Mouse (Mus musculus) liver, embryonic 18 days (tissue): ENCODE measurements around the gene Gm11937. TPM values are rescaled to one million over a fixed set of nuclear protein-coding genes. Genes with fewer than 3 reads are reported as not detected.

Experiments
- polyA plus RNA-seq: library from polyadenylated mRNA; depleted of rRNA; stranded (reverse); fragments of >200 nt; gene quantifications from 2 replicates; pipeline ENCODE4 v1.2.3, GENCODE M21; 2012; rRNA removed

Gene Gm11937
- not detected in 2 replicates for polyA plus RNA-seq

DNA sequence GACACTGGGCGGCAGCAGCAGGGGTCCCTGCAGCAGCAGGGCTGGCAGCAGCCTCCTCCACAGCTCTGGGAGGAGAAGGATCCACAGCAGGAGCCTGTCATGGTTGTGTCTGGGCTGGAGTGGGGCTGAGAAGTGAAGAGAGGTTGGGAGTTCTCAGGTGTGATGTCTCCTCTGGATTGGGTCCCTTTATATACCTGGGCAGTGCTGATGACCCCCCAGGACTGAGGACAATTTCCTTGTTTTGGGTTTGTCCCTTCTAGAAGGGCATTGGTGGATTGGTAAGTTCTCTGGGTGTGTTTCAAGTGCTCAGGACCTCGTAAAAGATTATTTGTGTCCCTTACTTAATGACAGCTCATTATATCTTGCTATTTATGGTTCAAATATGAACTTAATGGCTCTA is at the start of gene Gm11937:
Gene Gm11937 (minus strand): TSS at position 101 of the 400 bp plus-strand sequence.

DNA sequence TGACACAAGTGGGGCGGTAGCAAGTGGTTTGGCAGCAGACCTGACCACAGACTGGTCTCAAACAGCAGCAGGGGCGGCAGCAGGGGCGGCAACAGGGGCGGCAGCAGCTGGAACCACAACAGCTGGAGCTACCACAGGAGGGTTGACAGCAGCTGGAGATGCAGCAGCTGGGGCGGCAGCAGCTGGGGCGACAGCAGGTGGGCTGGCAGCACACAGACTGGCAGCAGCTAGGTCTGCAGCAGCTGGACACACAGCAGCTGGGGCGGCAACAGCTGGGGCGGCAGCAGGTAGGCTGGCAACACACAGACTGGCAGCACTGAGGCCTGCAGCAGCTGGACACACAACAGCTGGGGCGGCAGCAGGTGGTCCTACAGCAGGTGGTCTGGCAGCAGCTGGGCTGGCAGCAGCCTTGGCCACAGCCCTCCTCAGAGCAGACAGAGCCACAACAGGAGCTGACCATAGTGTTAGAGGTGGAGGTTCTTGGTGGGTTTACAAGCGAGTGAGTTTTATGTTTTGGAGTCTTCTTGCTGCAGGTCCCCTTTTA is 48.5 kb upstream of the Gm11937 start, which contains the start of gene Gm11563:
Gene Gm11563 (minus strand): TSS at position 494 of the 544 bp plus-strand sequence.

DNA sequence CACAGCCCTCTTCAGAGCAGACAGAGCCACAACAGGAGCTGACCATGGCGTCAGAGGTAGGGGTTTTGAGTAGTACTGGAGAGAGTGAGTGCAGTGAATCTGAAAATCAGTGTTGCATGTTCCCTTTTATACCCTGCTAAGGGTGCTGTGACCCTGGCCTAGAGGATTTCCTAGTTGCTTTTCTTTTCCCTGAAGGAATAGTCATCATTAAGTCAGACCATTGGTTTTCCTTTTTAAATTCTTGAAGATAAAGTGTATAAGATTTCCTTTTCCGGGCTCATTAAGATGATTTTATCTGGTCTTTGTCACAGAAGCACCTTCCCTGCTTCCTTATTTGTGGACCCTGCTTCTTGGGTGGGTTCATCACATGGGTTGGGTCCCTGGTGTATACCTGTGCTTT is 40.1 kb upstream of the Gm11937 start, which contains the start of gene Gm11555:
Gene Gm11555 (minus strand): TSS at position 101 of the 400 bp plus-strand sequence.

DNA sequence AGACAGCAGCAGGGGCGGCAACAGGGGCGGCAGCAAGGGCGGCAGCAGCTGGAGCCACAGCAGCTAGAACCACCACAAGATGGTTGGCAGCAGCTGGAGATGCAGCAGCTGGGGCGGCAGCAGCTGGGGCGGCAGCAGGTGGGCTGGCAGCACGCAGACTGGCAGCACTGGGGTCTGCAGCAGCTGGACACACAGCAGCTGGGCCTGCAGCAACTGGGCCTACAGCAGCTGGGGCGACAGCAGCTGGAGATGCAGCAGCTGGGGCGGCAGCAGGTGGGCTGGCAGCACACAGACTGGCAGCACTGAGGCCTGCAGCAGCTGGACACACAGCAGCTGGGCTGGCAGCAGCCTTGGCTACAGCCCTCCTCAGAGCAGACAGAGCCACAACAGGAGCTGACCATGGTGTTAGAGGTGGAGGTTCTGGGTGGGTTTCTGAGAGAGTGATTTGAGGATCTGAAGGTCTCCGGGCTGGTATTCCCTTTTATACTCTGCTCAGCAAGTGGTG is 33.7 kb upstream of the Gm11937 start, which contains the start of gene Krtap4-7:
Gene Krtap4-7 (minus strand): TSS at position 455 of the 505 bp plus-strand sequence.

DNA sequence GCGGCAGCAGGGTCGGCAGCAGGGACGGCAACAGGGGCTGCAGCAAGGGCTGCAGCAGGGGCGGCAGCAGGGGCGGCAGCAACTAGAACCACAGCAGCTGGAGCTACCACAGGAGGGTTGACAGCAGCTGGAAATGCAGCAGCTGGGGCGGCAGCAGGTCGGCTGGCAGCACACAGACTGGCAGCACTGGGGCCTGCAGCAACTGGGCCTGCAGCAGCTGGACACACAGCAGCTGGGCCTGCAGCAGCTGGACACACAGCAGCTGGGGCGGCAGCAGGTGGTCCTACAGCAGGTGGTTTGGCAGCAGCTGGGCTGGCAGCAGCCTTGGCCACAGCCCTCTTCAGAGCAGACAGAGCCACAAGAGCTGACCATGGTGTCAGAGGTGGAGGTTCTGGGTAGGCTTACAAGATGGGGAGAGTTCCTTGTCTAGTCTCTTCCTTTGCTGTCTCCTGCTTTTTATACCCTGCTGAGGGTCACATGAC is 24.7 kb upstream of the Gm11937 start, which contains the start of gene Krtap4-2:
Gene Krtap4-2 (minus strand): TSS at position 432 of the 482 bp plus-strand sequence.

DNA sequence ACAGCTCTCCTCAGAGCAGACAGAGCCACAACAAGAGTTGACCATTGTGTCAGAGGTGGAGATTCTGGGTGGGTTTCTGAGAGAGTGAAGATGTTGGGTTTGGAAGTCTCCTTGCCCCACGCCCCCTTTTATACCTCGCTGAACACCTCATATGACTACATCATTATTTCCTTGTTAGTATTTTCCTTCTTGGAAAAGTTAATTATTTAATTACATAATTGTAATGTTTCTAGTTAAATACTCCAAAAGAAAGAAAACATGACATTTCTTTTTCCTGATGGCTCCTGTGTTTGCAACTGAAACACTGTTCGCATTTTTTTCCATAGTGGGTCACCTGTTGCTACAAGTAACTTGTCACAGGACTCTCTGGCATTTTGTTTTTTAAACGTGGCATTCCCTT is 18.1 kb upstream of the Gm11937 start, which contains the start of gene Krtap4-1:
Gene Krtap4-1 (minus strand): TSS at position 101 of the 400 bp plus-strand sequence.

DNA sequence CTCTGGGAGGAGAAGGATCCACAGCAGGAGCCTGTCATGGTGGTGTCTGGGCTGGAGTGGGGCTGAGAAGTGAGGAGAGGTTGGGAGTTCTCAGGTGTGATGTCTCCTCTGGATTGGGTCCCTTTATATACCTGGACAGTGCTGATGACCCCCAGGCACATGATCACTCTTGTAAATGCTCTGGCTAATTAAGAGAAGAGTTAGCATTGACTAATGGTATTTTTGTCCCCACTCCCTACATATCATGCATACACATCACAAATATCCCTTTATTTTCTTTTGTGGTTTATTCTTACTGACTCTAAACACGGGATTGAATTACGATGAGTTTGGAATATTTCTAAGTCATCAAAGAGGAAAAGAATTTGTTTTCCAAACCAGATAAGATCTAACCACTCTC is 10.3 kb upstream of the Gm11937 start, which contains the start of gene Gm11562:
Gene Gm11562 (minus strand): TSS at position 101 of the 400 bp plus-strand sequence.

DNA sequence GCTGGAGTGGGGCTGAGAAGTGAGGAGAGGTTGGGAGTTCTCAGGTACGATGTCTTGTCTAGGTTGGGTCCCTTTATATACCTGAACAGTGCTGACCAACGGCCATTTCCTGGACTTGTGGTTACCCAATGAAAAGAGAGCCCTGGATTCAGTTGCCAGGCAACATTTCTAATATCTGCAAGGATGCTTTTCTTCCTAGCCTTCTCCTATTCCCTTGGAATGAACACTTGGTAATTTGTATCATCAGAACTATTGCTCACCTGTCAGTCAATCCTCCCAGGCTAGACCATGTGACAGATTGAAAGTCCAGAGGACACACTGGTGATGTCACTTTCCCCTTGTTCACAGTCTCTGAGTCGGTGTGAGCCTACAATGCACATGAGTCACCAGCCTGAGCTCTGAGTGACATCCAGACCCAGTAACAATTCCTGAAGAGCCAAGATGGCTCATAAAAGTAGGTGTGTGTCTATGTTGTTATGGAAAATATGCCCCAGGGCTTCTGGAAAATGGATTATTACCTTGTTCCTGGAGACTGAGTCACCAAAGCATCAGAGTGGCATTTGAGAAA is 4.9 kb upstream of the Gm11937 start, which contains the start of gene Krtap2-4:
Gene Krtap2-4 (minus strand): TSS at position 51 of the 568 bp plus-strand sequence.

DNA sequence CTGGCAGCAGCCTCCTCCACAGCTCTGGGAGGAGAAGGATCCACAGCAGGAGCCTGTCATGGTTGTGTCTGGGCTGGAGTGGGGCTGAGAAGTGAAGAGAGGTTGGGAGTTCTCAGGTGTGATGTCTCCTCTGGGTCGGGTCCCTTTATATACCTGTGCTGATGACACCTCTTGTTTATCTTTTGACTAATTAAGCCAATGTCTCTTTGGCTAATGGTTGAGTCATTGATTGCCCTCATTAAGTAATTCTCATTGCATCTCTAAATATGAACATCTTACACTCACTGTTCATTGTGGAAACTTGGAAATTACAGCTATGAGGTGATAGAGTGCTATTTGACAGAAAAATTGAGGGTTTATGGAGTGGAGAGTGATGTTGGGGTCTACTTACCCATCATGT is 6.8 kb downstream of the Gm11937 start, which contains the start of gene Gm11938:
Gene Gm11938 (minus strand): TSS at position 101 of the 400 bp plus-strand sequence.

DNA sequence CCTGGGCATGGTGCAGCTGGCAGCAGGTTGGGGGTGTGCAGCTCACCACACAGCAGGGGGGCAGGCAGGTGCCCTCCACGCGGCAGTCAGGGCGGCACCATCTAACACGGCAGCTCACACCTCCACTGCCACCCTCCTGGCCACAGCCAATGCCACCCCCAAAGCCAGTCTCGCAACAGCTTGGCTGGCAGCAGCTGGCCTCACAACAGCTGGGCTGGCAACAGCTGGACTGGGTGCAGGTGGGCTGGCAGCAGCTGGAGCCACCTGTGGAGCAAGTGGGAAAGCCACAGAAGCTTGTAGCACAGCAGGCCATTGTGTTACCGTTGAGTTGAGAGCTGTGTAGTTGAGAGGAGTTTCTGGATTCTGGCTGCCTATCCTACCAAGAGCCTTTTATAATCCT is 12.2 kb downstream of the Gm11937 start, which contains the start of gene Krtap9-3:
Gene Krtap9-3 (minus strand): TSS at position 364 of the 400 bp plus-strand sequence.

DNA sequence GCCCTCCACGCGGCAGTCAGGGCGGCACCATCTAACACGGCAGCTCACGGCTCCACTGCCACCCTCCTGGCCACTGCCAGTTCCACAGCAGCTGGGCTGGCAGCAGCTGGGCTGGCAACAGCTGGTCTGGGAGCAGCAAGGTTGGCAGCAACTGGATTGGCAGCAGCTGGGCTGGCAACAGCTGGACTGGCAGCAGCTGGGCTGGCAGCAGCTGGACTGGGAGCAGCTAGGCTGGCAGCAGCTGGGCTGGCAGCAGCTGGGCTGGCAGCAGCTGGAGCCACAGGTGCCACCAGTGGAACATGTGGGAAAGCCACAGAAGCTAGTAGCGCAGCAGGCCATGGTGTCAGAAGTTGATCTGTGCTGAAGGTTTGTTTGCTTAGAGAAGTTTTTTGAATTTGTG is 19.0 kb downstream of the Gm11937 start, which contains the start of gene Krtap1-3:
Gene Krtap1-3 (minus strand): TSS at position 359 of the 400 bp plus-strand sequence.

DNA sequence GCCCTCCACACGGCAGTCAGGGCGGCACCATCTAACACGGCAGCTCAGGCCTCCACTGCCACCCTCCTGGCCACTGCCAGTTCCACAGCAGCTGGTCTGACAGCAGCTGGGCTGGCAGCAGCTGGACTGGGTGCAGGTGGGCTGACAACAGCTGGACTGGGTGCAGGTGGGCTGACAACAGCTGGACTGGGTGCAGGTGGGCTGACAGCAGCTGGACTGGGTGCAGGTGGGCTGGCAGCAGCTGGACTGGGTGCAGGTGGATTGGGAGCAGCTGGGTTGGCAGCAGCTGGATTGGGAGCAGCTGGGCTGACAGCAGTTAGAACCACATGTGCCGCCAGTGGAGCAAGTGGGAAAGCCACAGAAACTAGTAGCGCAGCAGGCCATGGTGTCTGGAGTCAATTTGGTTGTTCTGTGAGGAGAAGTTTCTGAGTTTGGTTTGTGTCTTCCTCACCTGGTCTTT is 26.7 kb downstream of the Gm11937 start, which contains the start of gene Krtap1-4:
Gene Krtap1-4 (minus strand): TSS at position 410 of the 460 bp plus-strand sequence.

DNA sequence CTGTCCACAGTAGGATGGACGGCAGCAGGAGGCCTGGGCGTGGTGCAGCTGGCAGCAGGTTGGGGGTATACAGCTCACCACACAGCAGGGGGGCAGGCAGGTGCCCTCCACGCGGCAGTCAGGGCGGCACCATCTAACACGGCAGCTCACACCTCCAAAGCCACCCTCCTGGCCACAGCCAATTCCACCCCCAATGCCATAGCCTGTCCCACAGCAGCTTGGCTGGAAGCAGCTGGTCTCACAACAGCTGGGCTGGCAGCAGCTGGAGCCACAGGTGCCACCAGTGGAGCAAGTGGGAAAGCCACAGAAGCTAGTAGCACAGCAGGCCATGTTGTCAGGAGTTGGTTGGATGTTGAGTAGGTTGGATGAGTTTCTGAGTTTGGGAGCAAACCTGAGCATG is 29.4 kb downstream of the Gm11937 start, which contains the start of gene Krtap1-5:
Gene Krtap1-5 (minus strand): TSS at position 381 of the 400 bp plus-strand sequence.

DNA sequence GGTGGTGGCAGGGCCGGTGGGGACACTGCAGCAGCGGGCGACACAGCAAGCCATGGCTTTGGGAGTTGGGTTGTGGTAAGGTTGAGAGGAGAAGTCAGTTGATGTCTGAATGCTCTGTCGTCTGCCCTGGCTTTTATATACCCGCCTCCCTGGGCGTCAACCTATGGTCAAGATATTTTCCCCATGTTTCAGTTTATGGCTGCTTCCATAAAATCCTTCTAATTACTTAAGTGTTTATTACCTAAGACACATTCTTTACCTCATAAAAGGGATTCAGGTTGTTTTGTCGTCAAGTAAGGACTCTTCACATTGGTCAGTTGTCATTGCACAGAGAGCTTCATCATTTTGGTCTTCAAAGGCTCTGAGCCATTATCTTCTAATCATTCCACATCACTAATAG is 43.5 kb downstream of the Gm11937 start, which contains the start of gene Krtap3-1:
Gene Krtap3-1 (minus strand): TSS at position 101 of the 400 bp plus-strand sequence.

Other genes with a start within 250 kb of the Gm11937 start
- gene Krt28, start 235.3 kb downstream of the Gm11937 start, polyA plus RNA-seq, result not detected in 2 replicates
- 1.5 and 1.7 TPM in 2 replicates for gene Krt10, start 220.8 kb downstream of the Gm11937 start, polyA plus RNA-seq
- 0.05 TPM in 1 of 2 replicates, not detected in the other for gene Krt12, start 187.9 kb downstream of the Gm11937 start, polyA plus RNA-seq
- gene Krt20, start 172.0 kb downstream of the Gm11937 start, polyA plus RNA-seq, result 12.1 and 18.7 TPM in 2 replicates
- 4.7 and 5.5 TPM in 2 replicates for gene Krt23, start 117.1 kb downstream of the Gm11937 start, polyA plus RNA-seq
- gene Krt39, start 88.9 kb downstream of the Gm11937 start, polyA plus RNA-seq, result not detected in 2 replicates
- gene Krt40, start 67.0 kb downstream of the Gm11937 start, polyA plus RNA-seq, result not detected in 2 replicates
- gene Krtap3-3, start 59.3 kb downstream of the Gm11937 start, polyA plus RNA-seq, result not detected in 2 replicates
- not detected in 2 replicates for gene Krtap3-2, start 53.3 kb downstream of the Gm11937 start, polyA plus RNA-seq
- not detected in 2 replicates for gene Gm11939, start 50.7 kb downstream of the Gm11937 start, polyA plus RNA-seq
- gene Krtap3-1, start 43.6 kb downstream of the Gm11937 start, polyA plus RNA-seq, result not detected in 2 replicates
- not detected in 2 replicates for gene Krtap1-5, start 29.2 kb downstream of the Gm11937 start, polyA plus RNA-seq
- gene Krtap1-4, start 26.5 kb downstream of the Gm11937 start, polyA plus RNA-seq, result not detected in 2 replicates
- not detected in 2 replicates for gene Krtap1-3, start 18.9 kb downstream of the Gm11937 start, polyA plus RNA-seq
- not detected in 2 replicates for gene Krtap9-3, start 12.1 kb downstream of the Gm11937 start, polyA plus RNA-seq
- not detected in 2 replicates for gene Gm11938, start 6.9 kb downstream of the Gm11937 start, polyA plus RNA-seq
- not detected in 2 replicates for gene Krtap2-4, start 4.7 kb upstream of the Gm11937 start, polyA plus RNA-seq
- not detected in 2 replicates for gene Gm11562, start 10.2 kb upstream of the Gm11937 start, polyA plus RNA-seq
- gene Krtap4-1, start 18.0 kb upstream of the Gm11937 start, polyA plus RNA-seq, result not detected in 2 replicates
- gene Krtap4-2, start 24.9 kb upstream of the Gm11937 start, polyA plus RNA-seq, result not detected in 2 replicates
- gene Krtap4-7, start 33.9 kb upstream of the Gm11937 start, polyA plus RNA-seq, result not detected in 2 replicates
- gene Gm11555, start 40.0 kb upstream of the Gm11937 start, polyA plus RNA-seq, result not detected in 2 replicates
- gene Gm11563, start 48.8 kb upstream of the Gm11937 start, polyA plus RNA-seq, result not detected in 2 replicates
- gene Krtap4-6, start 55.8 kb upstream of the Gm11937 start, polyA plus RNA-seq, result not detected in 2 replicates
- not detected in 2 replicates for gene Gm14190, start 80.6 kb upstream of the Gm11937 start, polyA plus RNA-seq
- gene Gm14180, start 124.1 kb upstream of the Gm11937 start, polyA plus RNA-seq, result not detected in 2 replicates
- gene Gm11595, start 162.7 kb upstream of the Gm11937 start, polyA plus RNA-seq, result not detected in 2 replicates
- not detected in 2 replicates for gene Krtap4-8, start 170.5 kb upstream of the Gm11937 start, polyA plus RNA-seq
- not detected in 2 replicates for gene Krtap4-9, start 175.0 kb upstream of the Gm11937 start, polyA plus RNA-seq
- gene Gm11596, start 183.3 kb upstream of the Gm11937 start, polyA plus RNA-seq, result not detected in 2 replicates
- gene Gm11569, start 188.7 kb upstream of the Gm11937 start, polyA plus RNA-seq, result not detected in 2 replicates
- gene Gm11554, start 194.3 kb upstream of the Gm11937 start, polyA plus RNA-seq, result not detected in 2 replicates
- not detected in 2 replicates for gene Krtap4-13, start 199.7 kb upstream of the Gm11937 start, polyA plus RNA-seq
- not detected in 2 replicates for gene Gm11564, start 205.5 kb upstream of the Gm11937 start, polyA plus RNA-seq
- gene 2300003K06Rik, start 227.9 kb upstream of the Gm11937 start, polyA plus RNA-seq, result not detected in 2 replicates
- gene Krtap4-16, start 241.4 kb upstream of the Gm11937 start, polyA plus RNA-seq, result not detected in 2 replicates
- not detected in 2 replicates for gene Gm11568, start 247.7 kb upstream of the Gm11937 start, polyA plus RNA-seq